Mouse (Mus musculus) kidney, adult 2 months (tissue): Measurements from ENCODE around the gene Retnlb. TPM values are rescaled to one million over a fixed set of nuclear protein-coding genes. Genes with fewer than 3 reads are reported as not detected.
A peak's percentile ranks its signal among the peaks of the same experiment; 100 is the strongest.

Experiments used
- DNase-seq: peaks from one replicate; pipeline ENCODE4 v3.0.0; 2021
- H3K27ac ChIP-seq: fragments of 200-500 bp; 2 replicates; pipeline ENCODE4 v1.5.1; 2012; ENCODE audit warnings: low read depth, low read length, control low read depth, inconsistent platforms; ENCODE audit not compliant: insufficient read depth
- H3K27me3 ChIP-seq: fragments of 200-500 bp; replicated peaks from 2 replicates; pipeline ENCODE4 v1.6.1; 2012; ENCODE audit warnings: mild to moderate bottlenecking, moderate library complexity, low read length, inconsistent platforms; ENCODE audit not compliant: control insufficient read depth, insufficient read depth
- H3K36me3 ChIP-seq: fragments of 200-500 bp; 2 replicates; pipeline ENCODE4 v1.6.1; 2012; ENCODE audit warnings: mild to moderate bottlenecking, moderate library complexity, low read length, inconsistent platforms; ENCODE audit not compliant: control insufficient read depth, insufficient read depth
- H3K4me1 ChIP-seq: fragments of 200-500 bp; 2 replicates; pipeline ENCODE4 v1.6.1; 2011; ENCODE audit warnings: low read length; ENCODE audit not compliant: control insufficient read depth, insufficient read depth
- H3K4me3 ChIP-seq: fragments of 200-500 bp; 2 replicates; pipeline ENCODE4 v1.5.1; 2011; ENCODE audit warnings: mild to moderate bottlenecking, low read depth, low read length, control low read depth; ENCODE audit not compliant: insufficient read depth
- CTCF ChIP-seq: fragments of 200-500 bp; conservative IDR thresholded peaks from 2 replicates; pipeline ENCODE4 v1.5.1; 2011; ENCODE audit warnings: low read depth, mild to moderate bottlenecking, control low read depth, low read length, moderate library complexity, mixed read lengths; ENCODE audit not compliant: insufficient read depth, insufficient read length
- POLR2A ChIP-seq: fragments of 200-500 bp; IDR thresholded peaks from one replicate; pipeline ENCODE4 v1.6.1; 2011; ENCODE audit warnings: low read depth, low read length, control low read depth
- WGBS: fragments of 180-500 bp; shearing (Covaris S2); methylation state at CpG from one replicate; pipeline ENCODE4 v1.1.7; 2018; 5-methylcytosine and 5-hydroxymethylcytosine counted together
- polyA plus RNA-seq: library from polyadenylated mRNA; depleted of rRNA; stranded (reverse); fragments of >200 nt; gene quantifications from 2 replicates; pipeline ENCODE4 v1.2.3, GENCODE M21; 2012; rRNA removed

Retnlb gene
- polyA plus RNA-seq: not detected in 2 replicates

GRCm38 (mm10) chr16:48816695-48817094, at the start of gene Retnlb:
Gene Retnlb (plus strand): TSS chr16:48816856.
- WGBS: 97% methylated on average over 2 of the region's 2 CpGs
- Histone ChIP-seq H3K4me3 (no peak within 1 kb of the TSS), H3K27ac (no peak within 1 kb of the TSS), H3K27me3 (no peaks in the 10 kb centered on the region), H3K36me3 (no peaks in the 10 kb centered on the region), H3K4me1 (no peaks in the 10 kb centered on the region)
- TF ChIP-seq POLR2A (no peak), CTCF (no peak)
- no peak for DNase-seq

GRCm38 (mm10) chr16:48769183-48769582, 47.5 kb upstream of the Retnlb start:
- no peaks in the 10 kb centered on the region for H3K27me3 ChIP-seq
- no peak overlapping the region for H3K4me3 ChIP-seq
- DNase-seq: no peak
- TF ChIP-seq CTCF: no peak
- TF ChIP-seq POLR2A: no peak
- no peak overlapping the region for H3K27ac ChIP-seq
- WGBS: 67% methylated on average over 3 of the region's 3 CpGs
- no peaks in the 10 kb centered on the region for H3K4me1 ChIP-seq
- no peaks in the 10 kb centered on the region for H3K36me3 ChIP-seq

GRCm38 (mm10) chr16:48771971-48772445, 44.6 kb upstream of the Retnlb start, which contains the start of gene Trat1:
Gene Trat1 (minus strand): TSS chr16:48772021.
- TF ChIP-seq CTCF: no peak
- TF ChIP-seq POLR2A: no peak
- H3K4me3 ChIP-seq: no peak within 1 kb of the TSS
- H3K27me3 ChIP-seq: no peaks in the 10 kb centered on the region
- H3K27ac ChIP-seq: no peak within 1 kb of the TSS
- H3K4me1 ChIP-seq: no peaks in the 10 kb centered on the region
- no peak for DNase-seq
- no peaks in the 10 kb centered on the region for H3K36me3 ChIP-seq
- 75% methylated on average over 3 of the region's 3 CpGs for WGBS

GRCm38 (mm10) chr16:48777254-48777653, 39.4 kb upstream of the Retnlb start:
- no peak for DNase-seq

GRCm38 (mm10) chr16:48786258-48786657, 30.4 kb upstream of the Retnlb start:
- DNase-seq: peak; percentile 1
- TF ChIP-seq CTCF: no peak
- Histone ChIP-seq H3K4me3 (no peak overlapping the region), H3K27me3 (no peaks in the 10 kb centered on the region), H3K4me1 (no peaks in the 10 kb centered on the region), H3K27ac (no peak overlapping the region), H3K36me3 (no peaks in the 10 kb centered on the region)
- WGBS: 70% methylated on average over 3 of the region's 3 CpGs

More at GRCm38 (mm10) chr16:48777254-48777653, 39.4 kb upstream of the Retnlb start:
- H3K27me3 ChIP-seq: no peaks in the 10 kb centered on the region
- no peak for TF ChIP-seq POLR2A
- no peak for TF ChIP-seq CTCF
- H3K36me3 ChIP-seq: no peaks in the 10 kb centered on the region
- 57% methylated on average over 2 of the region's 2 CpGs for WGBS
- no peaks in the 10 kb centered on the region for H3K4me1 ChIP-seq
- no peak overlapping the region for H3K27ac ChIP-seq
- H3K4me3 ChIP-seq: no peak overlapping the region

GRCm38 (mm10) chr16:48788704-48789185, 27.9 kb upstream of the Retnlb start:
- H3K4me1 ChIP-seq: no peaks in the 10 kb centered on the region
- no peak for DNase-seq
- 70% methylated on average over 4 of the region's 4 CpGs for WGBS
- no peaks in the 10 kb centered on the region for H3K36me3 ChIP-seq
- TF ChIP-seq CTCF (no peak), POLR2A (no peak)
- no peaks in the 10 kb centered on the region for H3K27me3 ChIP-seq
- no peak overlapping the region for H3K4me3 ChIP-seq
- no peak overlapping the region for H3K27ac ChIP-seq

GRCm38 (mm10) chr16:48798285-48798684, 18.4 kb upstream of the Retnlb start:
- 67% methylated on average over 3 of the region's 3 CpGs for WGBS
- Histone ChIP-seq H3K4me1 (no peaks in the 10 kb centered on the region), H3K4me3 (no peak overlapping the region), H3K27ac (no peak overlapping the region), H3K36me3 (no peaks in the 10 kb centered on the region), H3K27me3 (no peaks in the 10 kb centered on the region)
- no peak for TF ChIP-seq POLR2A
- no peak for TF ChIP-seq CTCF
- no peak for DNase-seq
